Comparison of ENCODE assay signal across 33 mouse cellular contexts in the genomic region with DNA sequence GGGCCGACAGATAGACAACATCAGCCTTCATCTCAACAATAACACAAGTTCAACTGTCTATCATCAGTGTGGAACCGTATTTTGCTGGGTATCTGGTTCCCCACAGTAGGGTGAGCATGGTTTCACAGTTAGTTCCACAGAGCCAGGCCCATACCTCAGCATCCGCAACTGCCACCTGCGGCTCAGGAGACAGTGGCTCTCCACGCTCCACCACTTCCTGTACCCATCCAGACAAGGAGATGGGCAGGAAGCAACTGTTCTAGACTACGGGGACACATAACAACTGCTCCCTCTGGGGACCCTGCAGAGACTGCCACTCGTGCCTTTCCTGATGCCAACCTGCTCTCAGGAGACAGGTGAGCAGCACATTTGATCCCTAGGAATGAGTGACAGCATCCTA. TPM values are rescaled to one million over a fixed set of nuclear protein-coding genes. Genes with fewer than 3 reads are reported as not detected.
A peak's percentile ranks its signal among the peaks of the same experiment; 100 is the strongest.
DNase-seq lines count a peak whose midpoint lies in the region; TF ChIP-seq lines count a peak whose summit lies in the region.
"Had no signal": no experiment of that assay in that cellular context is flagged by ENCODE, and none has a peak within 500 bp of the region (broad histone marks: within the 10 kb centered on the region; RNA-seq: fewer than 3 reads in every experiment).

No protein-coding gene starts in this region.

- H3K27ac ChIP-seq in bone marrow macrophage, adult 2 months (ENCODE audit: insufficient read depth, low read depth, low read length) = no peak overlapping the region
- H3K27ac ChIP-seq: embryonic facial prominence, embryonic 10.5 days; embryonic facial prominence, embryonic 15.5 days; forebrain, embryonic 13.5 days; hindbrain, embryonic 12.5 days; hindbrain, postnatal 0 days; kidney, embryonic 15.5 days; left cerebral cortex, adult 2 months; liver, embryonic 12.5 days; midbrain, embryonic 13.5 days; neural tube, embryonic 15.5 days had no signal

- no peaks in the 10 kb centered on the region for H3K36me3 ChIP-seq in splenic B cell, adult 2 months (ENCODE audit: control insufficient read depth, insufficient read depth, low read length, poor library complexity, severe bottlenecking)

- no peak for TF ChIP-seq CTCF in bone marrow macrophage, adult 2 months (IDR thresholded peaks at IDR 0.05; ENCODE audit: low read depth, low read length)

- H3K4me3 ChIP-seq in bone marrow macrophage, adult 2 months (ENCODE audit: insufficient read depth, low read length) = peak overlapping the region; percentile 17
- H3K4me3 ChIP-seq: embryonic facial prominence, embryonic 10.5 days; embryonic facial prominence, embryonic 15.5 days; forebrain, embryonic 13.5 days; hindbrain, embryonic 12.5 days; kidney, embryonic 15.5 days; left cerebral cortex, adult 2 months; liver, embryonic 12.5 days; megakaryocyte, embryonic 14.5 days; midbrain, embryonic 13.5 days; neural tube, embryonic 15.5 days had no signal

- TF ChIP-seq POLR2A in bone marrow macrophage, adult 2 months (IDR thresholded peaks at IDR 0.05; ENCODE audit: borderline replicate concordance, low read depth, low read length) = no peak

- H3K27me3 ChIP-seq in splenic B cell, adult 2 months (ENCODE audit: control insufficient read depth, insufficient read depth, low read length, poor library complexity, severe bottlenecking) = no peaks in the 10 kb centered on the region
- H3K27me3 ChIP-seq: CH12.LX; embryonic facial prominence, embryonic 15.5 days; forebrain, embryonic 13.5 days; hindbrain, embryonic 12.5 days; kidney, embryonic 15.5 days; liver, embryonic 12.5 days; megakaryocyte, embryonic 14.5 days; midbrain, embryonic 13.5 days; neural tube, embryonic 15.5 days had no signal

- DNase-seq in CD4-positive, CD25-positive, alpha-beta regulatory T cell, adult 2 months (ENCODE audit: low read depth, low spot score) = peak; percentile 22
- DNase-seq in splenic B cell, adult 2 months (ENCODE audit: low read depth, low spot score) = peak; percentile 18
- DNase-seq in thymus, postnatal 14 days = peak; percentile 72
- no peak for DNase-seq in cerebellum, postnatal 4 days (ENCODE audit: low spot score in 2 of 2)
- DNase-seq in spleen, adult 18-20 months = no peak
- no peak for DNase-seq in adipocyte (ENCODE audit: low spot score)
- no peak for DNase-seq in embryo, embryonic 10 days (ENCODE audit: low spot score)
- DNase-seq: adrenal gland, postnatal 14 days; cerebellum, adult 18-20 months; cerebellum, postnatal 10 days; gastrocnemius, postnatal 25 days; heart, adult 11 months; heart, postnatal 36 days; kidney, adult 11 months; kidney, postnatal 25 days; left cerebral cortex, postnatal 4 days; liver, postnatal 0 days; lung, postnatal 36 days; retina, postnatal 1 day; right cerebral cortex, postnatal 25 days had no signal

- peaks cover 66% of the 10 kb centered on the region for H3K4me1 ChIP-seq in bone marrow macrophage, adult 2 months (ENCODE audit: control insufficient read depth, insufficient read depth, low read length)
- H3K4me1 ChIP-seq: embryonic facial prominence, embryonic 15.5 days; forebrain, embryonic 13.5 days; hindbrain, embryonic 12.5 days; liver, embryonic 12.5 days; neural tube, embryonic 15.5 days had no signal

RNA-seq across cellular contexts. Expression of a gene that starts 25.2 kb away (rescaled TPM):
- 4.6 and 6.8 TPM in 2 replicates for polyA plus RNA-seq in bone marrow macrophage, adult 2 months (2012; ENCODE audit: insufficient read depth, insufficient read length, missing spikeins)

RNA-seq across cellular contexts. Expression of a gene that starts 33.1 kb away (rescaled TPM):
- 67.7 and 73.9 TPM in 2 replicates for polyA plus RNA-seq in bone marrow macrophage, adult 2 months (2012; ENCODE audit: insufficient read depth, insufficient read length, missing spikeins)

Comparison
In these comparisons a context has a peak if more than half of its experiments do, and no peak if none do; other contexts are left out.
1. DNase-seq: peak in CD4-positive, CD25-positive, alpha-beta regulatory T cell, adult 2 months (single experiment), splenic B cell, adult 2 months (single experiment) and thymus, postnatal 14 days (single experiment); none in cerebellum, postnatal 4 days (0 of 2), spleen, adult 18-20 months (0 of 2), adipocyte (single experiment) and embryo, embryonic 10 days (single experiment).